Comparison of ENCODE assay signal across 8 mouse cellular contexts in genomic region chr5:143404148-143404930, GRCm38 (mm10). TPM values are rescaled to one million over a fixed set of nuclear protein-coding genes. Genes with fewer than 3 reads are reported as not detected.
DNase-seq lines count a peak whose midpoint lies in the region; ATAC-seq and TF ChIP-seq lines count a peak whose summit lies in the region.

No protein-coding gene starts in this region.

- peak overlapping the region; percentile 84 for H3K9ac ChIP-seq in forebrain, postnatal 0 days
- H3K9ac ChIP-seq in kidney, postnatal 0 days (ENCODE audit: low read depth, low read length): peak overlapping the region; percentile 94
- peak overlapping the region; percentile 81 for H3K9ac ChIP-seq in midbrain, embryonic 11.5 days (ENCODE audit: low read length)

- H3K9me3 ChIP-seq in forebrain, postnatal 0 days (ENCODE audit: low read length): no peaks in the 10 kb centered on the region
- H3K9me3 ChIP-seq in kidney, postnatal 0 days (replicated peaks; ENCODE audit: low read length): no peaks in the 10 kb centered on the region
- H3K9me3 ChIP-seq in midbrain, embryonic 11.5 days (ENCODE audit: control insufficient read depth, low read length): no peaks in the 10 kb centered on the region

- H3K4me3 ChIP-seq in forebrain, postnatal 0 days (ENCODE audit: low read depth, low read length): peak overlapping the region; percentile 94
- H3K4me3 ChIP-seq in kidney, postnatal 0 days (replicated peaks; ENCODE audit: low read depth, low read length): peak overlapping the region; percentile 96
- H3K4me3 ChIP-seq in midbrain, embryonic 11.5 days (ENCODE audit: low read depth, low read length): peak overlapping the region; percentile 85

- no peak for TF ChIP-seq CTCF in forebrain, postnatal 0 days (IDR thresholded peaks at IDR 0.05; ENCODE audit: low read depth)
- TF ChIP-seq CTCF in kidney, postnatal 0 days (IDR thresholded peaks at IDR 0.05; ENCODE audit: low read depth): no peak

- H3K4me1 ChIP-seq in forebrain, postnatal 0 days (ENCODE audit: insufficient read depth): peaks cover 7% of the 10 kb centered on the region
- peaks cover 14% of the 10 kb centered on the region; the same call in 1 of the 2 replicates for H3K4me1 ChIP-seq in kidney, postnatal 0 days (replicated peaks; ENCODE audit: insufficient read depth, low read length)
- H3K4me1 ChIP-seq in midbrain, embryonic 11.5 days (ENCODE audit: control insufficient read depth, insufficient read depth, low read length): peaks cover 11% of the 10 kb centered on the region

- ATAC-seq in forebrain, postnatal 0 days: peak; percentile 45; the same call in 1 of the 2 replicates
- ATAC-seq in kidney, postnatal 0 days (replicated peaks; ENCODE audit: low FRiP score, low read depth): peak; percentile 8; the same call in 1 of the 2 replicates
- ATAC-seq in midbrain, embryonic 11.5 days (ENCODE audit: low FRiP score): peak; percentile 14; the same call in 1 of the 2 replicates

- 3% methylated on average over 34 of the region's 34 CpGs for WGBS in forebrain, postnatal 0 days
- WGBS in kidney, postnatal 0 days: 3% methylated on average over 34 of the region's 34 CpGs
- WGBS in midbrain, embryonic 11.5 days: 8% methylated on average over 34 of the region's 34 CpGs

- peak overlapping the region; percentile 81 for H3K27ac ChIP-seq in forebrain, postnatal 0 days (ENCODE audit: low read depth, low read length)
- peak overlapping the region; percentile 93 for H3K27ac ChIP-seq in kidney, postnatal 0 days
- H3K27ac ChIP-seq in midbrain, embryonic 11.5 days (ENCODE audit: low read depth, low read length): peak overlapping the region; percentile 46; the same call in 1 of the 2 replicates

- H3K36me3 ChIP-seq in forebrain, postnatal 0 days (ENCODE audit: insufficient read depth): peaks cover 13% of the 10 kb centered on the region; the same call in 1 of the 2 replicates
- H3K36me3 ChIP-seq in kidney, postnatal 0 days (ENCODE audit: insufficient read depth, low read length): peaks cover 18% of the 10 kb centered on the region; the same call in 1 of the 2 replicates
- H3K36me3 ChIP-seq in midbrain, embryonic 11.5 days (ENCODE audit: control insufficient read depth, insufficient read depth, low read length): no peaks in the 10 kb centered on the region; the same call in none of the 2 replicates

- DNase-seq in heart, adult 11 months: peak; percentile 94
- DNase-seq in heart, adult 9 months (ENCODE audit: low spot score in 2 of 2): no peak
- peak; percentile 49 for DNase-seq in R1 (ENCODE audit: low read depth, low spot score)
- DNase-seq in forebrain, postnatal 0 days: no peak
- peak; percentile 57 for DNase-seq in kidney, postnatal 0 days (ENCODE audit: low spot score)
- peak; percentile 87 for DNase-seq in midbrain, embryonic 11.5 days (ENCODE audit: low spot score, missing footprints)
- no peak for DNase-seq in left cerebral cortex, postnatal 4 days
- no peak for DNase-seq in adrenal gland, adult 2 months

- no peaks in the 10 kb centered on the region for H3K27me3 ChIP-seq in forebrain, postnatal 0 days (ENCODE audit: insufficient read depth, low read length)
- H3K27me3 ChIP-seq in kidney, postnatal 0 days (ENCODE audit: insufficient read depth, low read length): no peaks in the 10 kb centered on the region
- H3K27me3 ChIP-seq in midbrain, embryonic 11.5 days (ENCODE audit: control insufficient read depth, insufficient read depth, low read length): no peaks in the 10 kb centered on the region

- peak overlapping the region; percentile 64 for H3K4me2 ChIP-seq in forebrain, postnatal 0 days (ENCODE audit: low read depth)
- H3K4me2 ChIP-seq in kidney, postnatal 0 days (ENCODE audit: low read length): peak overlapping the region; percentile 70
- peak overlapping the region; percentile 72 for H3K4me2 ChIP-seq in midbrain, embryonic 11.5 days

- intact Hi-C loops in left cerebral cortex, postnatal 4 days (cut with DNase I): no loop called here

RNA-seq across cellular contexts. Expression of gene Kdelr2, which starts 0.7 kb away (rescaled TPM):
- 80.5 and 80.9 TPM in 2 replicates for total RNA-seq in forebrain, postnatal 0 days (2014; rRNA removed)
- polyA plus RNA-seq in forebrain, postnatal 0 days (2015; fragmentation: Nextera tagmentation; extraction: Ambion mirVana): 121 and 125 TPM in 2 replicates
- polyA plus RNA-seq in kidney, postnatal 0 days (2015; fragmentation: Nextera tagmentation; extraction: Ambion mirVana): 319 and 337 TPM in 2 replicates
- 187 and 190 TPM in 2 replicates for polyA plus RNA-seq in midbrain, embryonic 11.5 days (2014; fragmentation: Nextera tagmentation; extraction: Ambion mirVana)
- 10 to 100 TPM; 61.0 to 64.9 TPM for total RNA-seq in left cerebral cortex, postnatal 4 days (2021)
- 100 to 1,000 TPM in 1 of 2 experiments, 10 to 100 TPM in 1; 96.0 to 107 TPM for total RNA-seq in adrenal gland, adult 2 months (2021)
- 101 and 109 TPM in 2 replicates for polyA plus RNA-seq in adrenal gland, adult 2 months (2012; rRNA removed)

RNA-seq across cellular contexts. Expression of gene Grid2ip, which starts 47.2 kb away (rescaled TPM):
- total RNA-seq in forebrain, postnatal 0 days (2014; rRNA removed): 1.8 TPM in 2 replicates
- polyA plus RNA-seq in forebrain, postnatal 0 days (2015; fragmentation: Nextera tagmentation; extraction: Ambion mirVana): 0.52 and 0.88 TPM in 2 replicates
- 0.03 TPM in 1 of 2 replicates, not detected in the other for polyA plus RNA-seq in kidney, postnatal 0 days (2015; fragmentation: Nextera tagmentation; extraction: Ambion mirVana)
- 0.12 and 0.34 TPM in 2 replicates for polyA plus RNA-seq in midbrain, embryonic 11.5 days (2014; fragmentation: Nextera tagmentation; extraction: Ambion mirVana)
- total RNA-seq in left cerebral cortex, postnatal 4 days (2021): 1 to 10 TPM; 3.7 to 4.1 TPM
- under 1 TPM; 0.24 to 0.29 TPM for total RNA-seq in adrenal gland, adult 2 months (2021)
- polyA plus RNA-seq in adrenal gland, adult 2 months (2012; rRNA removed): 0.40 and 1.1 TPM in 2 replicates

Comparison
In these comparisons a context has a peak if more than half of its experiments do, and no peak if none do; other contexts are left out.
1. DNase-seq: peak in heart, adult 11 months (single experiment), R1 (single experiment), kidney, postnatal 0 days (single experiment) and midbrain, embryonic 11.5 days (single experiment); none in heart, adult 9 months (0 of 2), forebrain, postnatal 0 days (single experiment), left cerebral cortex, postnatal 4 days (single experiment) and adrenal gland, adult 2 months (single experiment).
2. Peak in every context shown above with its lines, with median percentiles within 50 percentile points of each other: ATAC-seq, H3K27ac ChIP-seq, H3K4me2 ChIP-seq, H3K4me3 ChIP-seq and H3K9ac ChIP-seq.